Mouse (Mus musculus): ENCODE measurements around the gene Rsc1a1. TPM values are rescaled to one million over a fixed set of nuclear protein-coding genes. Genes with fewer than 3 reads are reported as not detected.
A peak's percentile ranks its signal among the peaks of the same experiment; 100 is the strongest.

The Rsc1a1 gene
- polyA plus RNA-seq (2015; fragmentation: Nextera tagmentation; extraction: Ambion mirVana) = 0.44 and 2.8 TPM in 2 replicates

GRCm38 (mm10) chr4:141685499-141685898 lies at the start of gene Rsc1a1:
Rsc1a1 (minus strand) TSS chr4:141685599.
- Histone ChIP-seq H3K9me3 (no peaks in the 10 kb centered on the region), H3K27me3 (no peaks in the 10 kb centered on the region), H3K4me1 (replicated peaks) (no peaks in the 10 kb centered on the region), H3K4me3 (no peak within 1 kb of the TSS), H3K9ac (no peak within 1 kb of the TSS), H3K36me3 (peaks cover 68% of the 10 kb centered on the region), H3K4me2 (no peak within 1 kb of the TSS), H3K27ac (no peak within 1 kb of the TSS)
- WGBS = 92% methylated on average over 6 of the region's 6 CpGs
- ATAC-seq (ENCODE audit: low FRiP score) = no peak

GRCm38 (mm10) chr4:141735206-141735560 lies 49.8 kb upstream of the Rsc1a1 start:
- peak overlapping the region; percentile 70 for H3K4me2 ChIP-seq
- no peak for ATAC-seq (ENCODE audit: low FRiP score)
- no peaks in the 10 kb centered on the region for H3K36me3 ChIP-seq
- H3K4me1 ChIP-seq (replicated peaks) = peaks cover 15% of the 10 kb centered on the region
- H3K27me3 ChIP-seq = 0 out of 2 replicates have a peak, but pooled peaks cover 9% of the 10 kb centered on the region
- H3K9ac ChIP-seq = peak overlapping the region; percentile 58; the same call in 1 of the 2 replicates
- H3K9me3 ChIP-seq = no peaks in the 10 kb centered on the region
- WGBS = 25% methylated on average over 9 of the region's 9 CpGs
- 0 out of 2 replicates have a peak overlapping the region, but pooled peaks have one; percentile 35 for H3K27ac ChIP-seq
- peak overlapping the region; percentile 44 for H3K4me3 ChIP-seq

DNA sequence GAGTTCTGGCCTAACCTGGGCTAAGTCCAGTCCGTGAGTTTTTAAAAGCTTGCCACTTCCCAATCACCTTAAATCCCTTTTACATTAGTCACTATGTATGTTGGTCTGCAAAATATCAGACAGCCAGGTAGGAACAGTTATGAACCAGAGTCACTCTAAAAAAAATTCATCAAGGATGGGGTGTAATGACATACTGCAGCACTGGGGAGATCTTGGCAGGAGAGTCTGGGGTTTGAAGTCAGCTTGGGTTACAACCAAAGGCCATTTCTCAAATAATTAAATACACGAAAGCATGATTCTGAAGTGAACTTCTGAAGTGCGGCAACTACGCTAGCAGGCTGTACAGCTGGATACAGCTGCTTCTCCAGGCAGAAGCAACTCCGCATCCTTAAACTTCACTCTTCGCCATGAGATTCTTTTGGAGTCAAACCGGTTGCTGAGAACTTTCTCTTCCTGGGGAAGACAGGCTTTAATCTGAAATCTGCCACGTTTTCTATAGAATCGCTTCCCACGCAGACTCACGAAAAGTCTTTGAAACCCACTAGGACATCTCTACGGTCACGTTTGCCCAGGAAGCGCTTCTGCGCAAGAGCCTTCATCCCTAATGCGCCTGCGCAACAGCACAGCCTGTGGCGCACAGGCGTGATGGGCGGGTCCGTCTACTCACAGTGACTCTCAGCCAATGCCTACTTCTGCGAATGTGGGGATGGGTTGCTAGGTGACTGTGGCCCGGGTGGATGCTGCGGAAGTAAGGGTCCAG lies 49.2 kb upstream of the Rsc1a1 start:
- H3K4me1 ChIP-seq (replicated peaks) = peaks cover 15% of the 10 kb centered on the region
- H3K9ac ChIP-seq = peak overlapping the region; percentile 58
- WGBS = 7% methylated on average over 24 of the region's 24 CpGs
- H3K4me2 ChIP-seq = peak overlapping the region; percentile 70
- H3K27ac ChIP-seq = peak overlapping the region; percentile 35; the same call in 1 of the 2 replicates
- H3K4me3 ChIP-seq = peak overlapping the region; percentile 44
- no peaks in the 10 kb centered on the region for H3K36me3 ChIP-seq
- ATAC-seq (ENCODE audit: low FRiP score) = peak; percentile 96
- H3K27me3 ChIP-seq = 0 out of 2 replicates have a peak, but pooled peaks cover 11% of the 10 kb centered on the region
- no peaks in the 10 kb centered on the region for H3K9me3 ChIP-seq

DNA sequence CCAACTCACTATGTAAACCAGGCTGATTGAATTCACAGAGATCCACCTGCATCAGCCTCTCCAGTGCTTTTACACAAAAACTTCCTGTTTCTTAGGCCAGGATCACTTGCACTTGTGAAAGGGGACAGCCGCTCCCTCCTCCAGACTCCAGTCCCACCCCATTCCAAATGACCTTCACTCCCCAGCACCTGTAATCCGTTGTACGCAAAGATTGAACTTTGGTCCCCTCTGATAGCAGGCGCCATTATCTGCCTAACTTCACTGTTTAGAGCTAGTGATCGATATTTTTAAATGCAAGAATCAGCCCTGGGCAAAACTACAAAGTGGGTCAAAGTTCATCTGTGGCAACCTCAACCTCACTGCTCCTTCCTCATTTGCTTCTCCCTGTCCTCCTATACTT lies 46.4 kb upstream of the Rsc1a1 start:
- H3K4me1 ChIP-seq (replicated peaks) = peaks cover 15% of the 10 kb centered on the region
- no peaks in the 10 kb centered on the region for H3K9me3 ChIP-seq
- H3K4me3 ChIP-seq = no peak overlapping the region
- no peaks in the 10 kb centered on the region for H3K36me3 ChIP-seq
- no peak overlapping the region for H3K4me2 ChIP-seq
- no peak overlapping the region for H3K27ac ChIP-seq
- ATAC-seq (ENCODE audit: low FRiP score) = no peak
- 81% methylated on average over 5 of the region's 5 CpGs for WGBS
- H3K9ac ChIP-seq = no peak overlapping the region
- H3K27me3 ChIP-seq = 0 out of 2 replicates have a peak, but pooled peaks cover 12% of the 10 kb centered on the region

DNA sequence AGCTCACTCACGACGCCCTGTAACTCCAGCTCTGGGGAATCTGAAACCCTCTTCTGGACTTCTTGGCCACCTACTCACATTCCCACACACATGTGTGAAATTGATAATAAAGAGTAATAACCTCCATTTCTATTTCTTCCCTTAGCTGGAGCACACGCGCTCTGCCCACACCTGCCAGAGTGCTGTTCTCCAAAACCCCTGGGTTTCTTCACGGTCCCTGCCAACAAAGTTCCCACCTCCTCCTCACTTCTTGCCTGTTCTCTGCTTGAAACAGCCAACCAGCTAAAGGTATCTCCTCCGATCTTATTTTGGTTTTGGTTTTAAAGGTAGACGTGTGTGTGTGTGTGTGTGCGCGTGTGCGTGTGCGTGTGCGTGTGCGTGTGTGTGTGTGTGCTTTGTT lies 45.0 kb upstream of the Rsc1a1 start:
- ATAC-seq (ENCODE audit: low FRiP score) = no peak
- WGBS = 87% methylated on average over 13 of the region's 13 CpGs

GRCm38 (mm10) chr4:141729266-141729665 lies 43.9 kb upstream of the Rsc1a1 start:
- Histone ChIP-seq H3K4me1 (replicated peaks) (peaks cover under 1% of the 10 kb centered on the region; the same call in 1 of the 2 replicates), H3K27ac (no peak overlapping the region), H3K9ac (no peak overlapping the region), H3K4me2 (no peak overlapping the region), H3K36me3 (no peaks in the 10 kb centered on the region), H3K27me3 (0 out of 2 replicates have a peak, but pooled peaks cover 12% of the 10 kb centered on the region), H3K4me3 (no peak overlapping the region), H3K9me3 (no peaks in the 10 kb centered on the region)
- ATAC-seq (ENCODE audit: low FRiP score) = no peak
- 76% methylated on average over 3 of the region's 3 CpGs for WGBS

More for the DNA sequence above, 45.0 kb upstream of the Rsc1a1 start:
- Histone ChIP-seq H3K9ac (no peak overlapping the region), H3K27me3 (0 out of 2 replicates have a peak, but pooled peaks cover 12% of the 10 kb centered on the region), H3K27ac (no peak overlapping the region), H3K4me1 (replicated peaks) (peaks cover 12% of the 10 kb centered on the region), H3K9me3 (no peaks in the 10 kb centered on the region), H3K36me3 (no peaks in the 10 kb centered on the region), H3K4me2 (no peak overlapping the region), H3K4me3 (no peak overlapping the region)

DNA sequence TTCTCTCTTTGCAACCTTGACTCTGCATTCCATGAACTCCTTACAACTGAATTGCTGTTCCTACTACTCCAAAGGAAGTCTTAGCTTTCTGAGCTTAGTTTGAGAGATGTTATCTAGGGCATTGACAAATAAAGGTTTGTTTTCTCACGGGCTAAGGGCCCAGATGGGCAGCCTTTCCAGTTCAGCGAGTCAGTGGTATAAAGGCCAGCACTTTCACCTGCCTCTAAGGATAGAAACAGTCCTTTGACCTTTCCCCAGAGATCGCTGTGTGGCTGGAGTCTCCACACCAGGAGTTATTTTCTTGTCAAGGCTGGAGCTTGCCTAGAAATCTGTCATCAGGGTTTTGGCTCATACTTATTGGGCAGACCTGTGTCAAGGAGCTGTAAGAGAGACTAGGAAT lies 40.3 kb upstream of the Rsc1a1 start:
- Histone ChIP-seq H3K4me1 (replicated peaks) (peaks cover 25% of the 10 kb centered on the region), H3K9me3 (no peaks in the 10 kb centered on the region), H3K36me3 (no peaks in the 10 kb centered on the region), H3K27me3 (0 out of 2 replicates have a peak, but pooled peaks cover 6% of the 10 kb centered on the region), H3K9ac (no peak overlapping the region), H3K4me2 (no peak overlapping the region), H3K4me3 (no peak overlapping the region), H3K27ac (no peak overlapping the region)
- WGBS = 63% methylated on average over 3 of the region's 3 CpGs
- no peak for ATAC-seq (ENCODE audit: low FRiP score)

DNA sequence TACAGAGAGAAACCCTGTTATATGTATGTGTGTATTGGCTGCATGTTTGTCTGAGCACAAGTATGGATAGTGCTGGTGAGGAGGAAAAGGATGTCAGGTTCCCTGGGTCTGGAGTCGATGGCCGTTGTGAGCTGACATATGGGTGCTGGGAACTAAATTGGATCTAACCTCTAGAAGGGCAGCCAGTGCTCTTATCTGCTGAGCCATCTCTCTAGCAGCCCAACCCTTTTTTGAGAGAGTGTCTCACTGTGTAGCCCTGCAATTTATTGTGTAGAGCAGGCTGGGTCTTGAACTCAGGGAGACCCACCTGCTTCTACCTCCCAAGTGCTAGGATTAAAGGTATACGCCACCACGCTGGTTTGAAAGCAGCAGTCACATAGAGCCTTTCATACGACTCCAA lies 39.9 kb upstream of the Rsc1a1 start:
- Histone ChIP-seq H3K4me1 (replicated peaks) (peaks cover 29% of the 10 kb centered on the region), H3K27me3 (0 out of 2 replicates have a peak, but pooled peaks cover 2% of the 10 kb centered on the region), H3K4me3 (no peak overlapping the region), H3K9me3 (no peaks in the 10 kb centered on the region), H3K36me3 (peaks cover under 1% of the 10 kb centered on the region; the same call in 1 of the 2 replicates), H3K9ac (no peak overlapping the region), H3K27ac (no peak overlapping the region), H3K4me2 (no peak overlapping the region)
- ATAC-seq (ENCODE audit: low FRiP score) = no peak
- WGBS = 80% methylated on average over 5 of the region's 5 CpGs

GRCm38 (mm10) chr4:141724594-141724993 lies 39.2 kb upstream of the Rsc1a1 start:
- Histone ChIP-seq H3K9me3 (no peaks in the 10 kb centered on the region), H3K4me2 (no peak overlapping the region), H3K9ac (no peak overlapping the region), H3K4me3 (no peak overlapping the region), H3K27ac (no peak overlapping the region), H3K27me3 (0 out of 2 replicates have a peak, but pooled peaks cover under 1% of the 10 kb centered on the region), H3K4me1 (replicated peaks) (peaks cover 31% of the 10 kb centered on the region), H3K36me3 (peaks cover 4% of the 10 kb centered on the region; the same call in 1 of the 2 replicates)
- no peak for ATAC-seq (ENCODE audit: low FRiP score)
- 71% methylated on average over 11 of the region's 11 CpGs for WGBS

GRCm38 (mm10) chr4:141723673-141724068 lies 38.3 kb upstream of the Rsc1a1 start:
- ATAC-seq (ENCODE audit: low FRiP score) = peak; percentile 68

GRCm38 (mm10) chr4:141722731-141723672 lies 37.6 kb upstream of the Rsc1a1 start, which contains the start of gene Ddi2:
Ddi2 (minus strand) TSS chr4:141723419.
- WGBS = under 1% methylated on average over 93 of the region's 105 CpGs
- Histone ChIP-seq H3K4me3 (peak within 1 kb of the TSS; percentile 92), H3K4me1 (replicated peaks) (peaks cover 34% of the 10 kb centered on the region), H3K9me3 (no peaks in the 10 kb centered on the region), H3K27ac (peak within 1 kb of the TSS; percentile 94), H3K27me3 (no peaks in the 10 kb centered on the region), H3K9ac (peak within 1 kb of the TSS; percentile 96), H3K36me3 (peaks cover 4% of the 10 kb centered on the region; the same call in 1 of the 2 replicates), H3K4me2 (peak within 1 kb of the TSS; percentile 91)
- ATAC-seq (ENCODE audit: low FRiP score) = peak; percentile 87

More at GRCm38 (mm10) chr4:141723673-141724068, 38.3 kb upstream of the Rsc1a1 start:
- WGBS = 12% methylated on average over 13 of the region's 13 CpGs
- Histone ChIP-seq H3K36me3 (peaks cover 4% of the 10 kb centered on the region; the same call in 1 of the 2 replicates), H3K9me3 (no peaks in the 10 kb centered on the region), H3K27me3 (no peaks in the 10 kb centered on the region), H3K9ac (peak overlapping the region; percentile 96), H3K4me3 (peak overlapping the region; percentile 92), H3K27ac (peak overlapping the region; percentile 94), H3K4me1 (replicated peaks) (peaks cover 34% of the 10 kb centered on the region), H3K4me2 (peak overlapping the region; percentile 91)

Data from hindbrain, embryonic 13.5 days (tissue).